ENCODE assay signal across 25 mouse cellular contexts in genomic region chr2:17941921-17942320, GRCm38 (mm10). TPM values are rescaled to one million over a fixed set of nuclear protein-coding genes. Genes with fewer than 3 reads are reported as not detected.
A peak's percentile ranks its signal among the peaks of the same experiment; 100 is the strongest.
DNase-seq lines count a peak whose midpoint lies in the region; ATAC-seq lines count a peak whose summit lies in the region.
"Had no signal": no experiment of that assay in that cellular context is flagged by ENCODE, and none has a peak within 500 bp of the region (broad histone marks: within the 10 kb centered on the region; RNA-seq: fewer than 3 reads in every experiment).

No protein-coding gene starts in this region.

- peak overlapping the region; percentile 49; the same call in 1 of the 2 replicates for H3K27ac ChIP-seq in midbrain, embryonic 10.5 days (replicated peaks)
- H3K27ac ChIP-seq in midbrain, embryonic 11.5 days (ENCODE audit: low read depth, low read length), result no peak overlapping the region
- H3K27ac ChIP-seq in intestine, embryonic 16.5 days (ENCODE audit: low read length), result no peak overlapping the region
- H3K27ac ChIP-seq: embryonic facial prominence, embryonic 10.5 days; embryonic facial prominence, embryonic 12.5 days; forebrain, embryonic 13.5 days; forebrain, embryonic 15.5 days had no signal

- H3K9me3 ChIP-seq in midbrain, embryonic 10.5 days (replicated peaks), result no peaks in the 10 kb centered on the region
- H3K9me3 ChIP-seq in midbrain, embryonic 11.5 days (ENCODE audit: control insufficient read depth, low read length), result no peaks in the 10 kb centered on the region
- no peaks in the 10 kb centered on the region for H3K9me3 ChIP-seq in intestine, embryonic 16.5 days (ENCODE audit: control insufficient read depth, low read length)
- H3K9me3 ChIP-seq: embryonic facial prominence, embryonic 10.5 days; embryonic facial prominence, embryonic 12.5 days; forebrain, embryonic 13.5 days; forebrain, embryonic 15.5 days had no signal

- no peak overlapping the region for H3K4me3 ChIP-seq in midbrain, embryonic 10.5 days
- no peak overlapping the region for H3K4me3 ChIP-seq in midbrain, embryonic 11.5 days (ENCODE audit: low read depth, low read length)
- no peak overlapping the region for H3K4me3 ChIP-seq in intestine, embryonic 16.5 days (ENCODE audit: low read length)
- H3K4me3 ChIP-seq: embryonic facial prominence, embryonic 10.5 days; embryonic facial prominence, embryonic 12.5 days; forebrain, embryonic 13.5 days; forebrain, embryonic 15.5 days had no signal

- 91% methylated on average over 6 of the region's 6 CpGs for WGBS in midbrain, embryonic 10.5 days
- WGBS in midbrain, embryonic 11.5 days, result 92% methylated on average over 6 of the region's 6 CpGs
- WGBS in intestine, embryonic 16.5 days, result 78% methylated on average over 6 of the region's 6 CpGs

- intact Hi-C loops in left cerebral cortex, postnatal 25 days (cut with DNase I), result no loop called here

- no peaks in the 10 kb centered on the region for H3K36me3 ChIP-seq in midbrain, embryonic 10.5 days
- H3K36me3 ChIP-seq in midbrain, embryonic 11.5 days (ENCODE audit: control insufficient read depth, insufficient read depth, low read length), result no peaks in the 10 kb centered on the region
- H3K36me3 ChIP-seq in intestine, embryonic 16.5 days (ENCODE audit: control insufficient read depth, insufficient read depth, low read length), result no peaks in the 10 kb centered on the region
- H3K36me3 ChIP-seq: embryonic facial prominence, embryonic 10.5 days; embryonic facial prominence, embryonic 12.5 days; forebrain, embryonic 15.5 days had no signal

- ATAC-seq in midbrain, embryonic 11.5 days (ENCODE audit: low FRiP score), result no peak
- no peak for ATAC-seq in intestine, embryonic 16.5 days
- ATAC-seq in inflammation-experienced regulatory T-cells, adult 6 months, result no peak
- ATAC-seq: forebrain, embryonic 13.5 days; forebrain, embryonic 15.5 days; forebrain, postnatal 0 days had no signal

- no peak overlapping the region for H3K4me2 ChIP-seq in midbrain, embryonic 11.5 days
- H3K4me2 ChIP-seq in intestine, embryonic 16.5 days (ENCODE audit: low read depth, low read length), result no peak overlapping the region
- H3K4me2 ChIP-seq: embryonic facial prominence, embryonic 12.5 days; forebrain, embryonic 13.5 days; forebrain, embryonic 15.5 days had no signal

- peaks cover 22% of the 10 kb centered on the region for H3K4me1 ChIP-seq in midbrain, embryonic 10.5 days
- H3K4me1 ChIP-seq in midbrain, embryonic 11.5 days (ENCODE audit: control insufficient read depth, insufficient read depth, low read length), result no peaks in the 10 kb centered on the region; the same call in 1 of the 2 replicates
- H3K4me1 ChIP-seq in intestine, embryonic 16.5 days (ENCODE audit: control insufficient read depth, insufficient read depth, low read length), result no peaks in the 10 kb centered on the region
- H3K4me1 ChIP-seq: embryonic facial prominence, embryonic 12.5 days; forebrain, embryonic 13.5 days had no signal

- H3K27me3 ChIP-seq in midbrain, embryonic 10.5 days (ENCODE audit: low read depth, poor library complexity, severe bottlenecking), result no peaks in the 10 kb centered on the region
- H3K27me3 ChIP-seq in midbrain, embryonic 11.5 days (ENCODE audit: control insufficient read depth, insufficient read depth, low read length), result no peaks in the 10 kb centered on the region
- no peaks in the 10 kb centered on the region for H3K27me3 ChIP-seq in intestine, embryonic 16.5 days (replicated peaks; ENCODE audit: control insufficient read depth, insufficient read depth, low read length)
- H3K27me3 ChIP-seq: CH12.LX; embryonic facial prominence, embryonic 12.5 days; forebrain, embryonic 13.5 days; forebrain, embryonic 15.5 days had no signal

- no peak for DNase-seq in midbrain, embryonic 10.5 days (ENCODE audit: low spot score)
- no peak for DNase-seq in midbrain, embryonic 11.5 days (ENCODE audit: low spot score, missing footprints)
- peak; percentile 60 for DNase-seq in ES-CJ7 (ENCODE audit: low read depth, low spot score)
- peak; percentile 84 for DNase-seq in R1 (ENCODE audit: low read depth, low spot score)
- DNase-seq in left cerebral cortex, postnatal 25 days (ENCODE audit: low spot score in 2 of 2), result no peak
- DNase-seq: adrenal gland, adult 2 months; cerebellum, adult 11-12 months; cerebellum, adult 2 months; forebrain, postnatal 0 days had no signal

- H3K9ac ChIP-seq in midbrain, embryonic 11.5 days (ENCODE audit: low read length), result no peak overlapping the region
- H3K9ac ChIP-seq in intestine, embryonic 16.5 days (ENCODE audit: low read depth, low read length), result no peak overlapping the region
- H3K9ac ChIP-seq: embryonic facial prominence, embryonic 12.5 days; forebrain, embryonic 13.5 days; forebrain, embryonic 15.5 days; forebrain, postnatal 0 days had no signal

RNA-seq across cellular contexts. Expression of gene H2al2a, which starts 54.8 kb away (rescaled TPM):
- polyA plus RNA-seq in midbrain, embryonic 10.5 days (2016; fragmentation: Nextera tagmentation; extraction: Ambion mirVana), result not detected in 2 replicates
- polyA plus RNA-seq in midbrain, embryonic 11.5 days (2014; fragmentation: Nextera tagmentation; extraction: Ambion mirVana), result not detected in 2 replicates
- total RNA-seq in left cerebral cortex, postnatal 25 days (2021), result not detected
- polyA plus RNA-seq in intestine, embryonic 16.5 days (2015; fragmentation: Nextera tagmentation; extraction: Ambion mirVana), result not detected in 2 replicates
- polyA plus RNA-seq in inflammation-experienced regulatory T-cells, adult 6 months (2017; shearing (Covaris generic)), result not detected
- total RNA-seq: adrenal gland, adult 2 months; adrenal gland, postnatal 10 days; adrenal gland, postnatal 25 days; adrenal gland, postnatal 4 days; CH12.LX; forebrain, postnatal 0 days; MEL had no signal
- polyA plus RNA-seq: adrenal gland, adult 2 months; brain, embryonic 14.5 days; CD4-positive, CD25-positive, alpha-beta regulatory T cell, adult 4 months; cerebellum, adult 2 months; cortical plate, adult 2 months; embryonic facial prominence, embryonic 10.5 days; embryonic facial prominence, embryonic 12.5 days; embryonic facial prominence, embryonic 14.5 days; forebrain, embryonic 11.5 days; forebrain, embryonic 13.5 days; forebrain, embryonic 15.5 days; forebrain, postnatal 0 days had no signal

Comparison
In these comparisons a context has a peak if more than half of its experiments do, and no peak if none do; other contexts are left out.
1. DNase-seq: peak in ES-CJ7 (single experiment) and R1 (single experiment); none in midbrain, embryonic 10.5 days (single experiment), midbrain, embryonic 11.5 days (single experiment) and left cerebral cortex, postnatal 25 days (0 of 2).